Mouse (Mus musculus) mouse embryonic stem cell (cell line): ENCODE data around the gene Crabp2.
"Not testable (repeated sequence)": the region's sequence is repeated elsewhere in the genome, so short reads cannot be mapped to it uniquely, and the experiment has no call there.

Source experiments
- in situ Hi-C, 2 experiments: fragments of 300-500 bp; cut with MboI; formaldehyde crosslinking; loops; 1 replicate in 1 of 2; 3 replicates in 1 of 2; pipeline ENCODE4 v1.14.3; 2019 to 2020; ENCODE audit warnings: low sequenced_read_pairs in 2 of 2, low pct_unique_long_range_greater_than_20kb in 1 of 2, mixed read lengths in 1 of 2; ENCODE audit not compliant: unreplicated experiment in 1 of 2

Crabp2 gene

GRCm38 (mm10) chr3:87948378-87949265 is at the start of gene Crabp2:
TSS of gene Crabp2 (plus strand) at chr3:87948666.
- in situ Hi-C loops = no loop called here

- in situ Hi-C loops = no loop called here
These were observed 49.2 kb upstream of the Crabp2 start for GRCm38 (mm10) chr3:87899266-87899665.

- in situ Hi-C loops = no loop called here
These were observed 48.7 kb upstream of the Crabp2 start for GRCm38 (mm10) chr3:87899776-87900175.

GRCm38 (mm10) chr3:87901036-87901624 is 47.3 kb upstream of the Crabp2 start:
- in situ Hi-C loops = no loop called here

GRCm38 (mm10) chr3:87901959-87902358 is 46.5 kb upstream of the Crabp2 start:
- in situ Hi-C loops = not testable (repeated sequence)

GRCm38 (mm10) chr3:87903821-87904220 is 44.6 kb upstream of the Crabp2 start:
- in situ Hi-C loops = no loop called here

- in situ Hi-C loops = no loop called here
These were observed 42.5 kb upstream of the Crabp2 start, which contains the start of gene Hdgf for GRCm38 (mm10) chr3:87905880-87906485. TSS of gene Hdgf (plus strand) at chr3:87906321.

GRCm38 (mm10) chr3:87906601-87906980 is 41.9 kb upstream of the Crabp2 start:
- in situ Hi-C loops = no loop called here

- in situ Hi-C loops = no loop called here
These were observed 41.2 kb upstream of the Crabp2 start for GRCm38 (mm10) chr3:87906981-87907857.

- in situ Hi-C loops = no loop called here
These were observed 40.6 kb upstream of the Crabp2 start for GRCm38 (mm10) chr3:87907906-87908305.

- in situ Hi-C loops = no loop called here
These were observed 39.1 kb upstream of the Crabp2 start for GRCm38 (mm10) chr3:87909381-87909780.

- in situ Hi-C loops = no loop called here
These were observed 38.6 kb upstream of the Crabp2 start for GRCm38 (mm10) chr3:87909874-87910273.

- in situ Hi-C loops = no loop called here
These were observed 37.8 kb upstream of the Crabp2 start for GRCm38 (mm10) chr3:87910573-87911141.

GRCm38 (mm10) chr3:87913491-87913890 is 35.0 kb upstream of the Crabp2 start:
- in situ Hi-C loops = no loop called here

GRCm38 (mm10) chr3:87913891-87914290 is 34.6 kb upstream of the Crabp2 start:
- in situ Hi-C loops = no loop called here

GRCm38 (mm10) chr3:87916990-87917389 is 31.5 kb upstream of the Crabp2 start:
- in situ Hi-C loops = no loop called here

GRCm38 (mm10) chr3:87918551-87918950 is 29.9 kb upstream of the Crabp2 start:
- in situ Hi-C loops = no loop called here
